Mouse (Mus musculus): ENCODE measurements at regions not wholly inside any gene's neighbourhood (a gene's known extent, or its start where the extent isn't known, plus 50 kb on each side); places are given as distances from the start of the nearest gene placed in this dataset.

GRCm38 (mm10) chr1:137636321-137636944 lies 539.1 kb downstream of the Ptprc start:
- peaks cover 56% of the 10 kb centered on the region for H3K4me1 ChIP-seq
- H3K27ac ChIP-seq, result peak overlapping the region; percentile 87
- no peaks in the 10 kb centered on the region for H3K9me3 ChIP-seq
- no peaks in the 10 kb centered on the region for H3K27me3 ChIP-seq (ENCODE audit: poor library complexity, severe bottlenecking)
- no peaks in the 10 kb centered on the region for H3K36me3 ChIP-seq (replicated peaks)
- no peak overlapping the region for H3K4me3 ChIP-seq
- DNase-seq (ENCODE audit: extremely low spot score, low spot score), result peak; percentile 38
- WGBS, result 7% methylated on average over 3 of the region's 3 CpGs

GRCm38 (mm10) chr1:137635781-137636180 lies 539.7 kb downstream of the Ptprc start:
- no peak overlapping the region for H3K4me3 ChIP-seq
- peak; percentile 50 for DNase-seq (ENCODE audit: extremely low spot score, low spot score)
- H3K36me3 ChIP-seq (replicated peaks), result no peaks in the 10 kb centered on the region
- no peaks in the 10 kb centered on the region for H3K9me3 ChIP-seq
- H3K27ac ChIP-seq, result peak overlapping the region; percentile 87
- no peaks in the 10 kb centered on the region for H3K27me3 ChIP-seq (ENCODE audit: poor library complexity, severe bottlenecking)
- H3K4me1 ChIP-seq, result peaks cover 55% of the 10 kb centered on the region
- WGBS, result 11% methylated on average over 7 of the region's 7 CpGs

GRCm38 (mm10) chr1:137631546-137631945 lies 544.0 kb downstream of the Ptprc start:
- Histone ChIP-seq H3K36me3 (replicated peaks) (no peaks in the 10 kb centered on the region), H3K9me3 (no peaks in the 10 kb centered on the region), H3K27me3 (ENCODE audit: poor library complexity, severe bottlenecking) (no peaks in the 10 kb centered on the region), H3K27ac (no peak overlapping the region), H3K4me1 (peaks cover 27% of the 10 kb centered on the region), H3K4me3 (no peak overlapping the region)
- no peak for DNase-seq (ENCODE audit: extremely low spot score, low spot score)

- H3K27me3 ChIP-seq (ENCODE audit: poor library complexity, severe bottlenecking), result no peaks in the 10 kb centered on the region
- H3K4me3 ChIP-seq, result no peak overlapping the region
- H3K27ac ChIP-seq, result no peak overlapping the region
- DNase-seq (ENCODE audit: extremely low spot score, low spot score), result no peak
- H3K4me1 ChIP-seq, result 0 out of 2 replicates have a peak, but pooled peaks cover 4% of the 10 kb centered on the region
- H3K36me3 ChIP-seq (replicated peaks), result no peaks in the 10 kb centered on the region
- 91% methylated on average over 5 of the region's 5 CpGs for WGBS
- H3K9me3 ChIP-seq, result no peaks in the 10 kb centered on the region
Observed at GRCm38 (mm10) chr1:137620672-137621071, 554.8 kb downstream of the Ptprc start.

- Histone ChIP-seq H3K36me3 (replicated peaks) (no peaks in the 10 kb centered on the region), H3K9me3 (no peaks in the 10 kb centered on the region), H3K4me1 (0 out of 2 replicates have a peak, but pooled peaks cover 4% of the 10 kb centered on the region), H3K4me3 (no peak overlapping the region), H3K27ac (no peak overlapping the region), H3K27me3 (ENCODE audit: poor library complexity, severe bottlenecking) (no peaks in the 10 kb centered on the region)
- DNase-seq (ENCODE audit: extremely low spot score, low spot score), result no peak
- 94% methylated on average over 2 of the region's 2 CpGs for WGBS
Observed at GRCm38 (mm10) chr1:137618231-137618630, 557.3 kb downstream of the Ptprc start.

- 84% methylated on average over 5 of the region's 5 CpGs for WGBS
- H3K9me3 ChIP-seq, result no peaks in the 10 kb centered on the region
- H3K27me3 ChIP-seq (ENCODE audit: poor library complexity, severe bottlenecking), result no peaks in the 10 kb centered on the region
- no peak for DNase-seq (ENCODE audit: extremely low spot score, low spot score)
- H3K4me3 ChIP-seq, result no peak overlapping the region
- no peaks in the 10 kb centered on the region for H3K36me3 ChIP-seq (replicated peaks)
- no peak overlapping the region for H3K27ac ChIP-seq
- 0 out of 2 replicates have a peak, but pooled peaks cover 4% of the 10 kb centered on the region for H3K4me1 ChIP-seq
Observed at GRCm38 (mm10) chr1:137617513-137617912, 558.0 kb downstream of the Ptprc start.

- no peak for DNase-seq (ENCODE audit: extremely low spot score, low spot score)
- Histone ChIP-seq H3K36me3 (replicated peaks) (no peaks in the 10 kb centered on the region), H3K4me3 (no peak overlapping the region), H3K9me3 (no peaks in the 10 kb centered on the region), H3K4me1 (no peaks in the 10 kb centered on the region), H3K27ac (no peak overlapping the region), H3K27me3 (ENCODE audit: poor library complexity, severe bottlenecking) (no peaks in the 10 kb centered on the region)
- 96% methylated on average over 1 of the region's 1 CpGs for WGBS
Observed at GRCm38 (mm10) chr1:137606716-137607115, 568.8 kb downstream of the Ptprc start.

GRCm38 (mm10) chr1:137605890-137606663 lies 569.4 kb downstream of the Ptprc start:
- Histone ChIP-seq H3K36me3 (replicated peaks) (no peaks in the 10 kb centered on the region), H3K27me3 (ENCODE audit: poor library complexity, severe bottlenecking) (no peaks in the 10 kb centered on the region), H3K9me3 (no peaks in the 10 kb centered on the region), H3K27ac (no peak overlapping the region), H3K4me3 (no peak overlapping the region), H3K4me1 (no peaks in the 10 kb centered on the region)
- 74% methylated on average over 11 of the region's 11 CpGs for WGBS
- no peak for DNase-seq (ENCODE audit: extremely low spot score, low spot score)

- Histone ChIP-seq H3K9me3 (no peaks in the 10 kb centered on the region), H3K27ac (no peak overlapping the region), H3K27me3 (ENCODE audit: poor library complexity, severe bottlenecking) (no peaks in the 10 kb centered on the region), H3K4me1 (peaks cover 9% of the 10 kb centered on the region; the same call in 1 of the 2 replicates), H3K4me3 (no peak overlapping the region), H3K36me3 (replicated peaks) (no peaks in the 10 kb centered on the region)
- WGBS, result 91% methylated on average over 7 of the region's 7 CpGs
- DNase-seq (ENCODE audit: extremely low spot score, low spot score), result no peak
Observed at GRCm38 (mm10) chr1:137593732-137594131, 581.8 kb downstream of the Ptprc start.

- no peaks in the 10 kb centered on the region for H3K27me3 ChIP-seq (ENCODE audit: poor library complexity, severe bottlenecking)
- H3K9me3 ChIP-seq, result no peaks in the 10 kb centered on the region
- no peaks in the 10 kb centered on the region for H3K36me3 ChIP-seq (replicated peaks)
- H3K4me1 ChIP-seq, result peaks cover 9% of the 10 kb centered on the region; the same call in 1 of the 2 replicates
- DNase-seq (ENCODE audit: extremely low spot score, low spot score), result no peak
- H3K4me3 ChIP-seq, result no peak overlapping the region
- WGBS, result 85% methylated on average over 2 of the region's 2 CpGs
- no peak overlapping the region for H3K27ac ChIP-seq
Observed at GRCm38 (mm10) chr1:137591891-137592290, 583.6 kb downstream of the Ptprc start.

GRCm38 (mm10) chr1:137591295-137591694 lies 584.2 kb downstream of the Ptprc start:
- WGBS, result 63% methylated on average over 3 of the region's 3 CpGs

GRCm38 (mm10) chr1:137588304-137589300 lies 586.9 kb downstream of the Ptprc start:
- peaks cover 9% of the 10 kb centered on the region; the same call in 1 of the 2 replicates for H3K4me1 ChIP-seq
- H3K9me3 ChIP-seq, result no peaks in the 10 kb centered on the region
- WGBS, result 91% methylated on average over 6 of the region's 6 CpGs
- H3K27ac ChIP-seq, result no peak overlapping the region
- DNase-seq (ENCODE audit: extremely low spot score, low spot score), result no peak
- no peaks in the 10 kb centered on the region for H3K27me3 ChIP-seq (ENCODE audit: poor library complexity, severe bottlenecking)
- no peak overlapping the region for H3K4me3 ChIP-seq
- H3K36me3 ChIP-seq (replicated peaks), result no peaks in the 10 kb centered on the region

More at GRCm38 (mm10) chr1:137591295-137591694, 584.2 kb downstream of the Ptprc start:
- H3K4me1 ChIP-seq, result peaks cover 9% of the 10 kb centered on the region; the same call in 1 of the 2 replicates
- H3K27me3 ChIP-seq (ENCODE audit: poor library complexity, severe bottlenecking), result no peaks in the 10 kb centered on the region
- H3K4me3 ChIP-seq, result no peak overlapping the region
- DNase-seq (ENCODE audit: extremely low spot score, low spot score), result no peak
- no peak overlapping the region for H3K27ac ChIP-seq
- H3K36me3 ChIP-seq (replicated peaks), result no peaks in the 10 kb centered on the region
- H3K9me3 ChIP-seq, result no peaks in the 10 kb centered on the region

Measured in forebrain, embryonic 10.5 days (tissue).